Mouse (Mus musculus) lung, postnatal 36 days (tissue): ENCODE measurements at regions not wholly inside any gene's neighbourhood (a gene's known extent, or its start where the extent isn't known, plus 50 kb on each side); places are given as distances from the start of the nearest gene placed in this dataset.
A peak's percentile ranks its signal among the peaks of the same experiment; 100 is the strongest.

ENCODE experiments used
- DNase-seq: peaks from one replicate; pipeline ENCODE4 v3.0.0; 2022; ENCODE audit warnings: mixed read lengths

GRCm38 (mm10) chr6:93488441-93488955, 545.2 kb upstream of the Adamts9 start:
- no peak for DNase-seq

- DNase-seq = no peak
Measured at GRCm38 (mm10) chr6:93478521-93478920, 535.2 kb upstream of the Adamts9 start.

GRCm38 (mm10) chr6:93474981-93475380, 531.7 kb upstream of the Adamts9 start:
- DNase-seq = no peak

GRCm38 (mm10) chr6:93467867-93468266, 524.6 kb upstream of the Adamts9 start:
- no peak for DNase-seq

- no peak for DNase-seq
Measured at GRCm38 (mm10) chr6:93462861-93463260, 519.6 kb upstream of the Adamts9 start.

- DNase-seq = no peak
Measured at GRCm38 (mm10) chr6:93461374-93461773, 518.1 kb upstream of the Adamts9 start.

- no peak for DNase-seq
Measured at GRCm38 (mm10) chr6:93457613-93458012, 514.3 kb upstream of the Adamts9 start.

- no peak for DNase-seq
Measured at GRCm38 (mm10) chr6:93456383-93457033, 513.2 kb upstream of the Adamts9 start.

GRCm38 (mm10) chr6:93445568-93445967, 502.3 kb upstream of the Adamts9 start:
- DNase-seq = peak; percentile 74

GRCm38 (mm10) chr6:93445124-93445523, 501.8 kb upstream of the Adamts9 start:
- peak; percentile 72 for DNase-seq

GRCm38 (mm10) chr6:93443766-93444557, 500.7 kb upstream of the Adamts9 start:
- DNase-seq = no peak

GRCm38 (mm10) chr6:93433446-93433845, 490.2 kb upstream of the Adamts9 start:
- DNase-seq = no peak

- no peak for DNase-seq
Measured at GRCm38 (mm10) chr6:93426141-93426540, 482.8 kb upstream of the Adamts9 start.

- peak; percentile 13 for DNase-seq
Measured at GRCm38 (mm10) chr6:93422906-93423305, 479.6 kb upstream of the Adamts9 start.

- DNase-seq = no peak
Measured at GRCm38 (mm10) chr6:93422253-93422652, 479.0 kb upstream of the Adamts9 start.

GRCm38 (mm10) chr6:93417625-93418024, 474.3 kb upstream of the Adamts9 start:
- no peak for DNase-seq

- no peak for DNase-seq
Measured at GRCm38 (mm10) chr6:93416006-93416405, 472.7 kb upstream of the Adamts9 start.

GRCm38 (mm10) chr6:93411077-93411452, 467.8 kb upstream of the Adamts9 start:
- DNase-seq = no peak

GRCm38 (mm10) chr6:93410416-93411076, 467.3 kb upstream of the Adamts9 start:
- no peak for DNase-seq

- no peak for DNase-seq
Measured at GRCm38 (mm10) chr6:93398551-93398950, 455.3 kb upstream of the Adamts9 start.

- no peak for DNase-seq
Measured at GRCm38 (mm10) chr6:93397074-93397473, 453.8 kb upstream of the Adamts9 start.

- peak; percentile 2 for DNase-seq
Measured at GRCm38 (mm10) chr6:93395952-93396351, 452.7 kb upstream of the Adamts9 start.

- peak; percentile 4 for DNase-seq
Measured at GRCm38 (mm10) chr6:93395296-93395695, 452.0 kb upstream of the Adamts9 start.

GRCm38 (mm10) chr6:93393551-93393950, 450.3 kb upstream of the Adamts9 start:
- no peak for DNase-seq
